Mouse (Mus musculus): ENCODE measurements around the gene Corin.
A peak's percentile ranks its signal among the peaks of the same experiment; 100 is the strongest.

Corin gene

DNA sequence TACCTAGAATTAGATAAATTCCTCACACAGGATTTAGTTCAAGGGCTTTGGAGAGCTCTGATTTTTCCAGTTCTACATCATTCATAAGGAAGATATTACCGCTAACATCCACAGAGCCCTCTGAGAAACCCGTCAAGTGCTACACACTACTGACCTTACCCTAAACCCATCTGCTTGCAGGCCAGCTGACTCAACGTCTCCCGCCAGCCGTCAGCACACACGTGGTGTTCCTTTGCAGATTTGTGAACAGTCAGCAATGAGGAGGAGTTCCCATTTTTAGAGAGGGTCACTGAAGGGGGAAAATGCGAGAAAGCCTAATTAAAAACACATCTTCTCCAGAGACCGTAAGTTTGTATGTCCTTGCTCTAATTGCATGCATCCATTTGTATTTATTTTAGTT is 174.8 kb downstream of the Corin start:
- DNase-seq (ENCODE audit: low spot score), result no peak

DNA sequence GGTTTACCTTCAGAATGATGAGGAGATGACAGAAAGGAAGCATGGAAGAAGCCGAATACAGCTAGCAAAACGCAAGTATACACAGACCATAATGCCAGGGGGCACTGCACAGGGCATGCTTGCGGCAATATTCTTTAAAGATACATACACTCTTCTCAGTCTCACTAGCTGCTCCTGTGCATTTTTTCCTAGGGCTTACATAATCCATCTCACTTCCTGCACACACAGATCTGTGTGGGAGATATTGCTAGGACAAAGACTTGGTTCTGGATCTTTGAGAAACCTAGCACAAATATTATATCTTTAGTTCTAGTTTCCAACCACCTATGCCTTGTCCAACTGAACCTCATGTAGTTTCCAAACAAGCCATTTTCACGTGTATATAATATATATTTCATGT is 189.0 kb downstream of the Corin start:
- no peak for DNase-seq (ENCODE audit: low spot score)

DNA sequence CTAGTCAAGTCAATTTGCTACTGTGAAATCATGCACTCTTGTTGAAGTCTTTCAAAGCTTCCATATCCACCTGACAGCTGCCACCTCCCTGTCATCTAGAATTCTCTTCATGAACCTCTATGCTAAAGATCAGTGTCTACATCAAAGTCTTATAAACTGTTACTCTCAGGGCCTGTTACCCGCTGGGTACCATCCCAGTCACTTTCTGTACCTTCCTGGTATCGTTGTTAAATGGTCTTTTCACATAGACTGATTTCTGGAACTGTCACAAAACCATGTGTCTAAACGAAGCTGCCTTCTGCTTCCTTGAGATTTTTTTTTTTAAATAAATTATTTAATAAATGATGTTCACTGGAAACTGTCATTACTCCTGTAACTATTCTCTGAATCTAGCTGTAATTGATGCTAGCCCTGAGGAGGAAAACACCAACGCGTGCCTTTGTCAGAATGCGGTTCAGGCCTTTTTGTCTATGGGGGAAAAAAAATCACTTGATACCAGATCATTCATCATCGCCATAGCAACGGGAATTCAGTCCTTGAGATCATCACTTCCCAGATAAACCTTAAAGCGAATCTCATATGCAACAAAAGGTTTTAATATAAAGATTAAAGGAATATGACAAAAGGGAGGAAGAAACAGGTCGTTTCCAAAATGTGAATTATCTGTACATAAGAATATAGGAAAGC is 205.7 kb downstream of the Corin start:
- DNase-seq (ENCODE audit: low spot score), result no peak

DNA sequence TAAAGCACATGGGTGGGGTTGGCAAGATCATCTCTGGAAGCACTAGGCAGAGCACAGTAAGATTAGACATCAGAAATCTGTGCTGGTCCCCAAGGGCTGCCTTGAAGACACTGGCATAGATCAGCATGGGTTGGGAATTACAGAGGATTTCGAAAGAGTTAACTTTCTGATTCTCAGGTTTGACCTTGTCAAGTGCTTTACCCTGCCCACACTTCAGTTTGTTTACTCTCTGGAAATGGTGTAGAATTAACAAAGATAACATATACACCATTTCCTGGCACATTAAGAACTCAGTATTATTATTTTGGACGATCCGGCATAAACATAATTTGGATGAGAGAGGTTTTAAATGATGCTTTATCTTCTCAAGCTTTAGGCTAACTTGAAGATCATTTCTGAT is 219.2 kb downstream of the Corin start:
- no peak for DNase-seq (ENCODE audit: low spot score)

DNA sequence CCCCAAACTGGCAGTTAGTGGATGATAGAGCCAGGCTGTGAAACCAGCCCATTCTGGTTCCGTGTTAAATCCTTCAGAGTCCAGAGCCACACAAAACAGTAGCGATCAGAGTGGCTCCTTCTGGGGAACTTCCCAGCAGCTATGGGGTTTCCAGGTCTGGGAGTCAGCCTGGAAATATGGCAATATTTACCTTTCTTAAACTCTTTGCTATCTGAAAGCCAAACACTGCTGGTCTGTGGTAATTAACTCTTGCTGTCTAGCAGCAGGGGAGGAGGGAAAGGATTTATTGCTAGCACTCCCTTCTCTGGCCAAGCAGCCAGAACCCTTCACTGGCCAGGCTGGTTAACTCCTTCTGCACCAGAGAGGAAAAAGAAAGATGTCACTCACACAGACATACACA is 221.4 kb downstream of the Corin start:
- DNase-seq (ENCODE audit: low spot score), result no peak

DNA sequence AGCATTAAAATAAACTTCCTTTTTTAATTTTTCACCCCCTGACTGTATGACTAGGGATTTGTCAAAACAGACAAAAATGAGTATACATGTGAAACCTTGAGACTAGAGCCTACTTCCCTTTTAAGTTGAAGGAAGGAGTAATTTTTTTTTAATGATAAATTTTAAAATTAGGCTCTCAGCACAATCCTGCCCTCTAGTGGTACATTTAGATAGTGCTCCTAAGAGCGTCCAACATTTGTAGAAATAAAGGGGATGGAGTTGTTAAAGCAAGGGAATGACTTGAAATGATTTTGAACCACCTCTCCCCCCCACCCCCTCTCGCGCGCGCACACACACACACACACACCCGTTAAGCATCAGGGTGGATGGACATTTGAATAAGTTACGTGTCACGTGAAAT is 234.6 kb downstream of the Corin start:
- peak; percentile 34 for DNase-seq (ENCODE audit: low spot score)

DNA sequence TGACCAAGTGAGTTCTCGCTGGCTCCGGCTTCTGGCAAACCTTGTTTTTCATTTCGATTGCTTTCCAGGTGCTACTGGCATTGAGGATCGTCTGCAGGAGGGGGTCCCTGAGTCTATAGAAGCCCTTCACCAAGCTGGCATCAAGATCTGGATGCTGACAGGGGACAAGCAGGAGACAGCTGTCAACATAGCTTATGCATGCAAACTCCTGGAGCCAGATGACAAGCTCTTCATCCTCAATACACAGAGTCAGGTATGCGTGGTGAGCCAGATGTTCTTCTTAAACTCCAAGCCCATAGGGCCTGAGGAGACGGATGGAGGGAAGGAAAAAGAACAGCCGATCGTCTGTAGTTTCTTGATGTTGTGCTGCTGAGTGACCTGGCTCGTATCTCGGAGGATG is 235.1 kb downstream of the Corin start:
- no peak for DNase-seq (ENCODE audit: low spot score)

DNA sequence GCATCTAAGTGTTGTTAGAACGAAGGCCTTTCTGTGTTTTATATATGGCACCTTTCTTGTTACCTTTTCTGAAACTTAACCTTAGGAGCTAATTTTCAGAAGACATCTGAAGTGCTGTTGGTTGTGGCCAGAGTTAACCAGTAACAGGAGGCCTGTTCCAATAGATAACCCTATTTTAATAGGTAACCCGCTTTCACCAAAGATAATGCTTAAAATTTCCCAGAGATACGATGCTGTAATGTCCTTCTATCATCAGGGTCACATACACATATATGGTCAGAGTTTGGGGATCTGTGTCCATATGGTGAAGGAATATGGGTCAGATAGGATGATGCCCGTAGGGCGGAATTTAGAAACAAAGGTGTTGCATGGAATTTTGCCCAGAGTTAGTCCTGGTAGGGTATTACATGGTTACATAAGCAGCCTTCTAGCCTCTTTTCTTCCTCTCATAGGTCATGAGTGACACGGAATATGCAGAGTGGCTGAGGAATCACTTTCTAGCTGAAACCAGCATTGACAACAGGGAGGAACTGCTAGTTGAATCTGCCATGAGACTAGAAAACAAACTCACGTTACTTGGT is 237.2 kb downstream of the Corin start:
- DNase-seq (ENCODE audit: low spot score), result no peak

DNA sequence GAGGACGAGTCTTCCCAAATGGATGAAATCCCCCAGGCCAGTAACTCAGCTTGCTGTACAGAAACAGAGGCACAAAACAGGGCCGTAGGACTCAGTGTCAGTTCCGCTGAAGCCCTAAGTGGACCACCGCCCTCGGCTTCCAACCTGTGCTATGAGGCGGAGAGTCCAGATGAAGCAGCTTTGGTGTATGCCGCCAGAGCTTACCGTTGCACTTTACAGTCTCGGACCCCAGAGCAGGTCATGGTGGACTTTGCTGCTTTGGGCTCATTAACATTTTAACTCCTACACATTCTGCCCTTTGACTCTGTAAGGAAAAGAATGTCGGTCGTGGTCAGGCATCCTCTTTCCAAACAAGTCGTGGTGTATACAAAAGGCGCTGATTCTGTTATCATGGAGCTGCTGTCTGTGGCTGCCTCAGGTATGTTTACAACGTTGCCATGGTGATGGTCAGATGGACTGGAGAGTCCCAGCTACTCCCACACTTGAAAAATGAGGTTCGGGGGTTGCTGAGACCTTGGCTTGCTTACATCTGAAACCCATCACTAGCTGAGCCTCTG is 240.0 kb downstream of the Corin start:
- no peak for DNase-seq (ENCODE audit: low spot score)

DNA sequence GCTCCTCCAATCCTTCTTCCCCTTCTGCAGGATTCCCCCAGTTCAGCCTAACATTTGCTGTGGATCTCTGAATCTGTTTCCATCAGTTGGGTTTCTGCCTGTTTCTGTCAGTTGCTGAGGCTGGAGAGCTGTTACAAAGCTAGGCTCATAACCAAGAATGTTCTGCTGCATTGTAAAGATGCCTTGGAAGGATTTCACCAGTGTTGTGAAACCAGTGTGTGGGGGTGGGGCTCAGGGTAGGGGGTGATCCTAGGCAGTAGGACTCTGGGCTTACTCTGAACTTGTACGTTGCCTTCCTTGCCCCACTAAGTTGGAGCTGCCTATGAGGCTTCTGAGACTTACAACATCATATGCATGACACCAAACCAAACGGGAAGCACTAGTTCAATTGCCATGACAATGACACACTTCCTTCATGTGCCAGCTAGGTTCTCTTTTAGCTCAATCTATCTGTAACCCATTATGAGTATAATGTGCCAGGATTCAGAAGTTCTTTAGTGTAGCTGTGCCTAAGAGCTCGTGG is 242.4 kb downstream of the Corin start:
- no peak for DNase-seq (ENCODE audit: low spot score)

DNA sequence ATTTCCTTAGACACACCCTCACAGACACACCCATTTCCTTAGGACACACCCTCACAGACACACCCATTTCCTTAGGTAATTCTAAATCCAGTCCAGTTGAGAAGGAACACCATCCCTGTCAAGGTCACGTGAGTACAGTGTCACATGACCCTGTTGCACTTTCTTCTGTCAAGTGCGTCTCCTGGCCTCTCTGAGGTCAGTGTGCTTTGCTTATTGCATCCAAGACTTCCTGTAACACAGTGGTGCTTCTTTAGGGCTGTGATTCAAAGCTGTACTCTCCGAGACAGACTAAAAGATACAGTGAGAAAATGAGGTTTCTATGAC is 245.0 kb downstream of the Corin start:
- no peak for DNase-seq (ENCODE audit: low spot score)

DNA sequence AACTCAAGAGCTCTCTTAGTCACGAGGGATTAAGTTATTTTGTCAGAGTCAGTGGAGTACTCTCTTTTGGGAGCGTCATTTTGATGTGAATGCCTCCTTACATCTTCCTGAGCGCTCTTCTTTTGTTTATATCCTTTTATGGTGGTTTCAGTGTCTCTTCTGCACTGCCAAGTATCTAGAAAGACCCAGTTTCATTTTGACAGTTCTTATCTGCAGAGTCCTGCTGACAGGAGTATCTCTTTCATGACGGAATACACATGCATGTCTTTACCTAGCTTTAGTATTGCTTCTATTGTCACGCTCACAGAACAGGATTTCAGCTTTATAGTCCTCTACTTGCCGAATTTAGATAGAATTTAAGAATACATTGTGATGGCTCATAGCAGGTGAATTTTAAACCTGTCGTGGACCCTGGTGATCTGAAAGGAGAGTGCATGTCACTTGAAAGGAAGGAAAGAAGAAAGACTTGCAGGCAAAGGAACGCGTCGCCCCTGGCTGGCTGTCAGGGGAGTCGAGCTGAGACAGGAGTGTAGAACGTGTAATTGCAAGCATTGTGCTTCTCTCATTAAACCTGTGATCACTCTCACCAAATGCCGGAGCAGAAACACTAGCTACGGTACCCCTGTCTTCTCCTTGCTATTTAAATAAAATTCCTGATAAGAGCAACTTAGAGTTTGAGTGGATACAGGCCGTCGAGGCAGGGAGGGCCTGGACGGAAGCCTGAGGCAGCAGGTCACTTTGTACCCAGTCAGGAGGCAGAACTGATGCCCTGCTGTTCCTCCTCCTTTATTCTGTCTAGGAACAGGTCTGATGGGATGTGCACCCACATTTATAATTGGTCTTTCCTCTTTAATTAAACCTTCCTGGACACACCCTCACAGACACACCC is 245.6 kb downstream of the Corin start:
- DNase-seq (ENCODE audit: low spot score), result no peak

DNA sequence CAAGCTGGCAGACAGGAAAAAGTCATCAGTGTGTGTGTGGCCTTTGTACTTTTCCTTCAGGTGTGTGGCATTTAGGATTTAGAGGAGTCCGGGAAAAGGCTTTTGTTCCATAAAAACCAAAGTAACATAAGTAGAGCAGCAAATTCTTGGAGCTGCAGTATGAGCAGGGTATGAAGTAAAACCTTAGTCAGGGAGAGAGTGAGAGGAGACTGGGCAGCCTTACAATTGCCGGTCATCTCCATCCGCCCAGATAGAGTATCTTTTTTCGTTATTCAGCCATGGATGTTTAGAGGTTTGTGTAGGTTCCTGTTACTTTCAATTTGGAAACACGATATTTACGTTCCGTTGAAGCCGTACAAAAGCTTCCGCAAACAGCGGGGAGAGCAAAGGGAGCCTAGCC is 247.2 kb downstream of the Corin start:
- no peak for DNase-seq (ENCODE audit: low spot score)

DNA sequence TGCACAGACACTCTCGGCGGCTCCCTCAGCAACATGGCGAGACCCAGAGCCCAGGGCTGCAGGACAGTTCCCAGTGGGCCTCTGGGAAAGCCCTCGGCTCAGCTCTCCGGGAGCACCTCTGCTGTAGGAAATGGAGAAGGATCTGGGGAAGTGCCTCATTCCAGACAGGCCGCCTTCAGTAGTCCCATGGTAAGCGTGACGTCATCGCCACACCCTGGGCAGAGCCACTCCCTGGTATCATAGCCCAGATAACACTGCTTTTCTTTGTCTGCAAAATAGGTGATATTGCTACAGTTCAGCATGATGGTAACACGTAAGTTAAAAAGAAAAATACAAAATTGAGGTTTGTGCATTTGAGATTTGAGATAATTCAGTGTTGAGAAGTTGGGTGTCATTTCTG is 249.3 kb downstream of the Corin start:
- DNase-seq (ENCODE audit: low spot score), result no peak

DNA sequence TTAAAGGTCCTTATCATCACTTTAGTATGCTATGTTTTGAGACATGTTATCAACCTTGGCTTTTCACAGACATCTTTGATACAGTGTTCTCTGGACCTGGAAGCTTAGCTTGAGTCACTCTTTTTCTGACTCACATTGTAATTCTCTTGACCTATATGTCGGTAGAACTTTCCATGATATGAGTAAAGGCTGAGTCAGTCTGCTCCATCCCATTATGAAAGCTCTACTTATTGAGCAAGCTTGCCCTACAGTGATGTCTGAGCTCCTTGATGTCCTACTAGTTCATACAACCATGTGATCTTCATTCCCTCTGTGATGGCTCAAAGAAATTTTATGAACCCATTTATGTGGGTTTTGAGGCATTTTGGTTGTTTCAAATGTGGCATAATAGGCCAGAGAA is 254.1 kb downstream of the Corin start:
- no peak for DNase-seq (ENCODE audit: low spot score)
